Mouse (Mus musculus): ENCODE results near the gene Rs1. TPM values are rescaled to one million over a fixed set of nuclear protein-coding genes. Genes with fewer than 3 reads are reported as not detected.

Rs1 gene
- polyA plus RNA-seq (2015; fragmentation: Nextera tagmentation; extraction: Ambion mirVana) = not detected in 2 replicates

- DNase-seq = no peak
- no peaks in the 10 kb centered on the region for H3K9me3 ChIP-seq (ENCODE audit: low read length)
- no peak for ATAC-seq
- H3K27me3 ChIP-seq (ENCODE audit: insufficient read depth, low read length) = no peaks in the 10 kb centered on the region
- H3K4me1 ChIP-seq (ENCODE audit: insufficient read depth) = no peaks in the 10 kb centered on the region
- 68% methylated on average over 2 of the region's 2 CpGs for WGBS (ENCODE audit: insufficient replicate concordance)
- H3K4me3 ChIP-seq (ENCODE audit: low read depth, low read length) = no peak within 1 kb of the TSS
- no peak within 1 kb of the TSS for H3K9ac ChIP-seq (replicated peaks)
- no peak within 1 kb of the TSS for H3K27ac ChIP-seq (ENCODE audit: low read depth)
- TF ChIP-seq EP300 (IDR thresholded peaks at IDR 0.05; ENCODE audit: low read depth) = no peak
- TF ChIP-seq CTCF (IDR thresholded peaks at IDR 0.05; ENCODE audit: low read depth) = no peak
- H3K4me2 ChIP-seq (ENCODE audit: low read depth, low read length) = peak within 1 kb of the TSS; percentile 66
- H3K36me3 ChIP-seq (replicated peaks; ENCODE audit: insufficient read depth, low read length) = no peaks in the 10 kb centered on the region
Observed at GRCm38 (mm10) chrX:160767713-160768112, at the start of gene Rs1. Gene Rs1, plus strand, starts transcription at chrX:160768013.

DNA sequence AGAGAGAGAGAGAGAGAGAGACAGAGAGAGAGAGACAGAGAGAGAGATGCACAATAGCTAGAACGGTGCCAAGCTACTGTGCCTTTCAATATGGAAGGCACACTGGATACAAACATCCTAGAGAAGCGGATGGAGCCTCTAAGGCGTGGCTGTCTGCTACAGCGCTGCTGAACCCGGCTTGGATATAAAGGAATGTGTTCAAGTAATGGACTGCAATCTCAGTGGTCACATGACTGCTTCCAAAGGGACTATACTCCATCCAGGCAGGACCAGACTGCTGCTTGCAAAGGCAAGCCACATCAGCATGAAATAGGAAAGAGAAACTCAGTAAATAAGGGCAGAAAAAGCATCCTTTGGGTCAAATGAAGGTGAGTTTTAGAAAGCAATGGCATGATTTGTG lies 32.2 kb upstream of the Rs1 start, which contains the start of gene Ppef1:
Gene Ppef1 (minus strand): TSS at position 116 of the 400 bp plus-strand sequence.
- H3K27ac ChIP-seq (ENCODE audit: low read depth) = no peak within 1 kb of the TSS
- TF ChIP-seq EP300 (IDR thresholded peaks at IDR 0.05; ENCODE audit: low read depth) = no peak
- no peak for TF ChIP-seq CTCF (IDR thresholded peaks at IDR 0.05; ENCODE audit: low read depth)
- H3K9me3 ChIP-seq (ENCODE audit: low read length) = no peaks in the 10 kb centered on the region
- H3K4me2 ChIP-seq (ENCODE audit: low read depth, low read length) = no peak within 1 kb of the TSS
- no peak within 1 kb of the TSS for H3K4me3 ChIP-seq (ENCODE audit: low read depth, low read length)
- no peaks in the 10 kb centered on the region for H3K4me1 ChIP-seq (ENCODE audit: insufficient read depth)
- no peak for ATAC-seq
- no peaks in the 10 kb centered on the region for H3K27me3 ChIP-seq (ENCODE audit: insufficient read depth, low read length)
- 76% methylated on average over 5 of the region's 5 CpGs for WGBS (ENCODE audit: insufficient replicate concordance)
- H3K36me3 ChIP-seq (replicated peaks; ENCODE audit: insufficient read depth, low read length) = no peaks in the 10 kb centered on the region
- no peak within 1 kb of the TSS for H3K9ac ChIP-seq (replicated peaks)
- no peak for DNase-seq

GRCm38 (mm10) chrX:160745399-160745798 lies 22.4 kb upstream of the Rs1 start:
- no peak overlapping the region for H3K4me3 ChIP-seq (ENCODE audit: low read depth, low read length)
- no peaks in the 10 kb centered on the region for H3K36me3 ChIP-seq (replicated peaks; ENCODE audit: insufficient read depth, low read length)
- ATAC-seq (no peak), DNase-seq (no peak)
- no peaks in the 10 kb centered on the region for H3K4me1 ChIP-seq (ENCODE audit: insufficient read depth)
- no peak overlapping the region for H3K9ac ChIP-seq (replicated peaks)
- no peak overlapping the region for H3K27ac ChIP-seq (ENCODE audit: low read depth)
- no peaks in the 10 kb centered on the region for H3K9me3 ChIP-seq (ENCODE audit: low read length)
- 79% methylated on average over 1 of the region's 1 CpGs for WGBS (ENCODE audit: insufficient replicate concordance)
- 0 out of 2 replicates have a peak, but pooled peaks cover 4% of the 10 kb centered on the region for H3K27me3 ChIP-seq (ENCODE audit: insufficient read depth, low read length)
- TF ChIP-seq CTCF (IDR thresholded peaks at IDR 0.05; ENCODE audit: low read depth) = no peak
- no peak for TF ChIP-seq EP300 (IDR thresholded peaks at IDR 0.05; ENCODE audit: low read depth)
- H3K4me2 ChIP-seq (ENCODE audit: low read depth, low read length) = no peak overlapping the region

DNA sequence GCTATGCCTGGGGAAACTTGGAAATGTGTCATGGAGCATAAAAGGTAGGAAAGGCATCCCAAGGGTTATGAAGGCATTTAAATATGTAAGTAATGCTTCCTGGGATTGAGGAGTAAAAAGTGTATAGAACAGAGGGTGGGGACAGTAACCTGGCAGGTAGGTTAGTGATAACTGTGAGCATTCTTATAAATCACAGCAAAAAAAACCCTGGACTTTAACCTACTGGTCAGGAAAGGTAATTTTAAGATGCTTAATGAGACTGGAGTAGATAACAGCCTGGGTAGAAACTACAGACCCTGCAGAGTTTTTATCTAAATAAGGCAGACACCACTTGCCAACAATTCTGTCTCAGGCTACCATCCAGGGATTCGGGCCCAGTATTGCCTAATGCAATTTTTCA lies 19.2 kb upstream of the Rs1 start:
- no peak for TF ChIP-seq CTCF (IDR thresholded peaks at IDR 0.05; ENCODE audit: low read depth)
- TF ChIP-seq EP300 (IDR thresholded peaks at IDR 0.05; ENCODE audit: low read depth) = no peak
- Histone ChIP-seq H3K4me3 (ENCODE audit: low read depth, low read length) (no peak overlapping the region), H3K27ac (ENCODE audit: low read depth) (no peak overlapping the region), H3K36me3 (replicated peaks; ENCODE audit: insufficient read depth, low read length) (no peaks in the 10 kb centered on the region), H3K4me2 (ENCODE audit: low read depth, low read length) (no peak overlapping the region), H3K4me1 (ENCODE audit: insufficient read depth) (no peaks in the 10 kb centered on the region), H3K27me3 (ENCODE audit: insufficient read depth, low read length) (0 out of 2 replicates have a peak, but pooled peaks cover 4% of the 10 kb centered on the region), H3K9me3 (ENCODE audit: low read length) (no peaks in the 10 kb centered on the region), H3K9ac (replicated peaks) (no peak overlapping the region)
- WGBS (ENCODE audit: insufficient replicate concordance) = 43% methylated on average over 1 of the region's 1 CpGs
- ATAC-seq = no peak
- no peak for DNase-seq

DNA sequence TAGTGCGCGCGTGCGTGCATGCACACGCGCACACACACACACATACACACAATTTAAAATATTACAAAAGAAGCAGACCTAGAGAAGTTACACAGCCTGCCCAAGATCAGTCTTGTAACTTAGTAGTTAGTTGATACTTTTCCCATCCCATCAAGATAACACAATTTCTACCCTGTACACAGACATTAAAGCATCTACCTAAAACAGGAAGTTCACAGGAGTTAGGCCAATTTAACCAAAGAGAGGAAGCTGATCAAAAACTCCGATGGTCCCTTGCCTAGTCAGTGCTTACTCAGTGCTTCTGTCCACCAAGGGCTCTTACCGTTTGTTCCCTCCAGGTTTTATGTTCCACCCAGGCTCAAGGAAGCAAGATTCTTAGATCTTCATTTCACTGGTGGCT lies 17.0 kb upstream of the Rs1 start:
- WGBS (ENCODE audit: insufficient replicate concordance) = 79% methylated on average over 8 of the region's 8 CpGs

DNA sequence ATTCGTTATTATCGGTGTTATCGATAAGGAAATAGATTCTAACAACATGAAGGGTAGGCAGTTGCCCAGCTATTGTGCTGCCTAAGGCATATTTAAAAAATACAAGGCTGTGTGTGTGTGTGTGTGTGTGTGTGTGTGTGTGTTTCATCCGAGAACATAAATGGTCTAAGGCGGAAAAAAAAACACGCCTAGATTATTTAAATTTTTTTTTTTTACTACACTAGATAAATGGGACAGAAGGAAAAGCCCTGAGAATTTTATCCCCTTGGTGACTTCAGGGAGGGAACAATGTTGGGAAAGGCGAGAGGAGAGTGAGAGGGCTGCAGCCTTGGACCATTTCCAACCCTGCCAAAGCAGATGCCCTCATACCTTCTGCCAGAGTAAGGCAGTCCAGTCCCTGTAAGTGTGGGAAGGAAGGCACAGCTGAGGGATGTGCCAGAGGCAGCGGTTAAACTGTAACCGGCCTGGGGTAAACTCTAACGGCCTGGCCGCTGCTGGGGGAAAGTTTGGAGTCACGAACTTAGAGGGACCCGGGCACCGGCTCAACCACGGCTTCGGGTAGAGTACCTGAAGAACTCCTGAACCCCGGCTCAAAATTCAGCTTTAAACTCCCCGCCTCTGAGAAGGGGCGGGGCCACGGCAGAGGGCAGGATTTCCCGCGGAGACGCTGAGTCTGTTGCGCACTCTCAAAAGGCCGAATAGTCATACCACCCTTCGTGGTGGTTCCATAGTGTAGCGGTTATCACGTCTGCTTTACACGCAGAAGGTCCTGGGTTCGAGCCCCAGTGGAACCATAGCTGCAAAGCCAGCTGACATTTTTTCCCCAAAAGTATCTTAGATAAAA lies 2.2 kb upstream of the Rs1 start:
- no peaks in the 10 kb centered on the region for H3K36me3 ChIP-seq (replicated peaks; ENCODE audit: insufficient read depth, low read length)
- H3K9me3 ChIP-seq (ENCODE audit: low read length) = no peaks in the 10 kb centered on the region
- H3K9ac ChIP-seq (replicated peaks) = peak overlapping the region; percentile 59; the same call in 1 of the 2 replicates
- TF ChIP-seq EP300 (IDR thresholded peaks at IDR 0.05; ENCODE audit: low read depth) = no peak
- no peak for TF ChIP-seq CTCF (IDR thresholded peaks at IDR 0.05; ENCODE audit: low read depth)
- peak overlapping the region; percentile 66 for H3K4me2 ChIP-seq (ENCODE audit: low read depth, low read length)
- no peaks in the 10 kb centered on the region for H3K4me1 ChIP-seq (ENCODE audit: insufficient read depth)
- no peaks in the 10 kb centered on the region for H3K27me3 ChIP-seq (ENCODE audit: insufficient read depth, low read length)
- DNase-seq (peak; percentile 91), ATAC-seq (peak; percentile 96)
- peak overlapping the region; percentile 43 for H3K4me3 ChIP-seq (ENCODE audit: low read depth, low read length)
- WGBS (ENCODE audit: insufficient replicate concordance) = 30% methylated on average over 30 of the region's 30 CpGs
- no peak overlapping the region for H3K27ac ChIP-seq (ENCODE audit: low read depth)

More for the DNA sequence above, 17.0 kb upstream of the Rs1 start:
- H3K4me2 ChIP-seq (ENCODE audit: low read depth, low read length) = no peak overlapping the region
- DNase-seq (no peak), ATAC-seq (no peak)
- TF ChIP-seq CTCF (IDR thresholded peaks at IDR 0.05; ENCODE audit: low read depth) (no peak), EP300 (IDR thresholded peaks at IDR 0.05; ENCODE audit: low read depth) (no peak)
- H3K36me3 ChIP-seq (replicated peaks; ENCODE audit: insufficient read depth, low read length) = no peaks in the 10 kb centered on the region
- H3K9me3 ChIP-seq (ENCODE audit: low read length) = no peaks in the 10 kb centered on the region
- no peak overlapping the region for H3K4me3 ChIP-seq (ENCODE audit: low read depth, low read length)
- no peaks in the 10 kb centered on the region for H3K4me1 ChIP-seq (ENCODE audit: insufficient read depth)
- H3K27ac ChIP-seq (ENCODE audit: low read depth) = no peak overlapping the region
- no peak overlapping the region for H3K9ac ChIP-seq (replicated peaks)
- 0 out of 2 replicates have a peak, but pooled peaks cover 4% of the 10 kb centered on the region for H3K27me3 ChIP-seq (ENCODE audit: insufficient read depth, low read length)
